Mouse (Mus musculus): Measurements from ENCODE around the gene Ifngr1. TPM values are rescaled to one million over a fixed set of nuclear protein-coding genes. Genes with fewer than 3 reads are reported as not detected.

Ifngr1 gene
- polyA plus RNA-seq, 1 experiment from 2014 or later = 40.0 TPM

GRCm38 (mm10) chr10:19639630-19640029 is 47.9 kb downstream of the Ifngr1 start:
- Histone ChIP-seq H3K4me1 (replicated peaks) (no peaks in the 10 kb centered on the region), H3K9ac (no peak overlapping the region), H3K4me2 (no peak overlapping the region), H3K9me3 (replicated peaks) (no peaks in the 10 kb centered on the region), H3K36me3 (no peaks in the 10 kb centered on the region), H3K27me3 (no peaks in the 10 kb centered on the region), H3K4me3 (replicated peaks) (no peak overlapping the region), H3K27ac (no peak overlapping the region)
- 91% methylated on average over 1 of the region's 1 CpGs for WGBS (ENCODE audit: insufficient replicate concordance)
- no peak for ATAC-seq (ENCODE audit: low read depth)
- no peak for DNase-seq

DNA sequence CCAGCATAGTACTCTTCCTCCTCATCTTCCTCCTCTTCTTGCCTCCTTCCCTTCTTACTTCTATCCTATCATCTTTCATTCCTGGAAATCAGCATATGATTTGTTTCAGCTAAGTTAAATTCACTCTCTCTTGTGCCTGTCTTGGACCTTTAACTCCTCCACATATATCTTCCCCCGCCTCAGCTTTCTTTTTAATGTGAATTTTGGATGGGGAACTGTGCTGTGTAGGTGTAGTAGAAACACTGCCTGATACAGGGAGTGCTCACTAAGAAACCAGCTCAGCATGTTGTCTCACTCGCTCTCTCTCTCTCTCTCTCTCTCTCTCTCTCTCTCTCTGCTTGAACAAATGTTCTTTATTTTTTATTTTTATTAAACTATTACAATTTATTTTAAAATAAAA is 53.4 kb downstream of the Ifngr1 start:
- Histone ChIP-seq H3K4me3 (replicated peaks) (no peak overlapping the region), H3K9ac (no peak overlapping the region), H3K9me3 (replicated peaks) (no peaks in the 10 kb centered on the region), H3K27me3 (no peaks in the 10 kb centered on the region), H3K27ac (no peak overlapping the region), H3K4me1 (replicated peaks) (no peaks in the 10 kb centered on the region), H3K4me2 (no peak overlapping the region), H3K36me3 (no peaks in the 10 kb centered on the region)
- no peak for DNase-seq
- 60% methylated on average over 2 of the region's 2 CpGs for WGBS (ENCODE audit: insufficient replicate concordance)
- ATAC-seq (ENCODE audit: low read depth) = no peak

GRCm38 (mm10) chr10:19657426-19657825 is 65.7 kb downstream of the Ifngr1 start:
- no peaks in the 10 kb centered on the region for H3K4me1 ChIP-seq (replicated peaks)
- H3K9me3 ChIP-seq (replicated peaks) = no peaks in the 10 kb centered on the region
- H3K27me3 ChIP-seq = no peaks in the 10 kb centered on the region
- WGBS (ENCODE audit: insufficient replicate concordance) = 71% methylated on average over 9 of the region's 9 CpGs
- no peak overlapping the region for H3K27ac ChIP-seq
- ATAC-seq (ENCODE audit: low read depth) = no peak
- no peak overlapping the region for H3K9ac ChIP-seq
- no peak overlapping the region for H3K4me2 ChIP-seq
- DNase-seq = no peak
- no peak overlapping the region for H3K4me3 ChIP-seq (replicated peaks)
- no peaks in the 10 kb centered on the region for H3K36me3 ChIP-seq

Other genes starting within 250 kb of the Ifngr1 start
- not detected in 2 replicates for gene Olig3, start 235.4 kb upstream of the Ifngr1 start, polyA plus RNA-seq (2015; fragmentation: Nextera tagmentation; extraction: Ambion mirVana)
- 0.05 TPM in 2 replicates for gene Il22ra2, start 30.0 kb downstream of the Ifngr1 start, polyA plus RNA-seq (2015; fragmentation: Nextera tagmentation; extraction: Ambion mirVana)
- gene Il20ra, start 120.6 kb downstream of the Ifngr1 start, polyA plus RNA-seq (2015; fragmentation: Nextera tagmentation; extraction: Ambion mirVana) = 0.20 and 0.25 TPM in 2 replicates